Mouse (Mus musculus): Measurements from ENCODE around the gene 2010111I01Rik. TPM values are rescaled to one million over a fixed set of nuclear protein-coding genes. Genes with fewer than 3 reads are reported as not detected.

Gene 2010111I01Rik
- polyA plus RNA-seq, 1 experiment, result 84.5 TPM

GRCm38 (mm10) chr13:63241665-63242064 is 277.0 kb downstream of the 2010111I01Rik start:
- WGBS, result 19% methylated on average over 3 of the region's 3 CpGs

GRCm38 (mm10) chr13:63242401-63243192 is 277.9 kb downstream of the 2010111I01Rik start:
- TF ChIP-seq POLR2A (IDR thresholded peaks at IDR 0.05; ENCODE audit: low read depth, low read length) (no peak), CTCF (conservative IDR thresholded peaks at IDR 0.05; ENCODE audit: insufficient read depth, insufficient read length, low read depth, low read length) (no peak)
- H3K27ac ChIP-seq (ENCODE audit: insufficient read depth, low read depth, low read length), result peak overlapping the region; percentile 84
- peak; percentile 70 for DNase-seq
- peaks cover 1% of the 10 kb centered on the region; the same call in 1 of the 2 replicates for H3K36me3 ChIP-seq (ENCODE audit: control insufficient read depth, insufficient read depth, low read length)
- 16% methylated on average over 10 of the region's 10 CpGs for WGBS
- H3K4me1 ChIP-seq (ENCODE audit: control insufficient read depth, insufficient read depth, low read length), result peaks cover 28% of the 10 kb centered on the region
- peak overlapping the region; percentile 56 for H3K4me3 ChIP-seq (ENCODE audit: insufficient read depth, low read depth, low read length)
- no peaks in the 10 kb centered on the region for H3K27me3 ChIP-seq (replicated peaks; ENCODE audit: control insufficient read depth, insufficient read depth, low read length)

More at GRCm38 (mm10) chr13:63241665-63242064, 277.0 kb downstream of the 2010111I01Rik start:
- H3K27me3 ChIP-seq (replicated peaks; ENCODE audit: control insufficient read depth, insufficient read depth, low read length), result no peaks in the 10 kb centered on the region
- TF ChIP-seq CTCF (conservative IDR thresholded peaks at IDR 0.05; ENCODE audit: insufficient read depth, insufficient read length, low read depth, low read length) (no peak), POLR2A (IDR thresholded peaks at IDR 0.05; ENCODE audit: low read depth, low read length) (no peak)
- peaks cover 25% of the 10 kb centered on the region for H3K4me1 ChIP-seq (ENCODE audit: control insufficient read depth, insufficient read depth, low read length)
- no peak for DNase-seq
- H3K27ac ChIP-seq (ENCODE audit: insufficient read depth, low read depth, low read length), result peak overlapping the region; percentile 84
- peaks cover 1% of the 10 kb centered on the region; the same call in 1 of the 2 replicates for H3K36me3 ChIP-seq (ENCODE audit: control insufficient read depth, insufficient read depth, low read length)
- peak overlapping the region; percentile 56 for H3K4me3 ChIP-seq (ENCODE audit: insufficient read depth, low read depth, low read length)

- H3K4me3 ChIP-seq (ENCODE audit: insufficient read depth, low read depth, low read length), result peak overlapping the region; percentile 25
- 30% methylated on average over 5 of the region's 5 CpGs for WGBS
- DNase-seq, result peak; percentile 39
- peak overlapping the region; percentile 85 for H3K27ac ChIP-seq (ENCODE audit: insufficient read depth, low read depth, low read length)
- peaks cover 1% of the 10 kb centered on the region; the same call in 1 of the 2 replicates for H3K36me3 ChIP-seq (ENCODE audit: control insufficient read depth, insufficient read depth, low read length)
- H3K27me3 ChIP-seq (replicated peaks; ENCODE audit: control insufficient read depth, insufficient read depth, low read length), result no peaks in the 10 kb centered on the region
- peaks cover 32% of the 10 kb centered on the region for H3K4me1 ChIP-seq (ENCODE audit: control insufficient read depth, insufficient read depth, low read length)
- no peak for TF ChIP-seq POLR2A (IDR thresholded peaks at IDR 0.05; ENCODE audit: low read depth, low read length)
- TF ChIP-seq CTCF (conservative IDR thresholded peaks at IDR 0.05; ENCODE audit: insufficient read depth, insufficient read length, low read depth, low read length), result no peak
Observed at GRCm38 (mm10) chr13:63243586-63243985, 278.9 kb downstream of the 2010111I01Rik start.

- Histone ChIP-seq H3K4me3 (ENCODE audit: insufficient read depth, low read depth, low read length) (peak overlapping the region; percentile 42), H3K36me3 (ENCODE audit: control insufficient read depth, insufficient read depth, low read length) (peaks cover 1% of the 10 kb centered on the region; the same call in 1 of the 2 replicates), H3K27ac (ENCODE audit: insufficient read depth, low read depth, low read length) (peak overlapping the region; percentile 85), H3K4me1 (ENCODE audit: control insufficient read depth, insufficient read depth, low read length) (peaks cover 35% of the 10 kb centered on the region), H3K27me3 (replicated peaks; ENCODE audit: control insufficient read depth, insufficient read depth, low read length) (no peaks in the 10 kb centered on the region)
- peak; percentile 63 for DNase-seq
- 56% methylated on average over 3 of the region's 3 CpGs for WGBS
- TF ChIP-seq POLR2A (IDR thresholded peaks at IDR 0.05; ENCODE audit: low read depth, low read length) (no peak), CTCF (conservative IDR thresholded peaks at IDR 0.05; ENCODE audit: insufficient read depth, insufficient read length, low read depth, low read length) (no peak)
Observed at GRCm38 (mm10) chr13:63244425-63244824, 279.7 kb downstream of the 2010111I01Rik start.

- WGBS, result 19% methylated on average over 9 of the region's 9 CpGs
- TF ChIP-seq POLR2A (IDR thresholded peaks at IDR 0.05; ENCODE audit: low read depth, low read length) (no peak), CTCF (conservative IDR thresholded peaks at IDR 0.05; ENCODE audit: insufficient read depth, insufficient read length, low read depth, low read length) (no peak)
- peak overlapping the region; percentile 96 for H3K27ac ChIP-seq (ENCODE audit: insufficient read depth, low read depth, low read length)
- peaks cover 40% of the 10 kb centered on the region for H3K4me1 ChIP-seq (ENCODE audit: control insufficient read depth, insufficient read depth, low read length)
- H3K4me3 ChIP-seq (ENCODE audit: insufficient read depth, low read depth, low read length), result peak overlapping the region; percentile 23; the same call in 1 of the 2 replicates
- no peak for DNase-seq
- no peaks in the 10 kb centered on the region for H3K27me3 ChIP-seq (replicated peaks; ENCODE audit: control insufficient read depth, insufficient read depth, low read length)
- peaks cover 1% of the 10 kb centered on the region; the same call in 1 of the 2 replicates for H3K36me3 ChIP-seq (ENCODE audit: control insufficient read depth, insufficient read depth, low read length)
Observed at GRCm38 (mm10) chr13:63245218-63245617, 280.5 kb downstream of the 2010111I01Rik start.

- TF ChIP-seq CTCF (conservative IDR thresholded peaks at IDR 0.05; ENCODE audit: insufficient read depth, insufficient read length, low read depth, low read length) (no peak), POLR2A (IDR thresholded peaks at IDR 0.05; ENCODE audit: low read depth, low read length) (no peak)
- Histone ChIP-seq H3K4me1 (ENCODE audit: control insufficient read depth, insufficient read depth, low read length) (peaks cover 46% of the 10 kb centered on the region), H3K36me3 (ENCODE audit: control insufficient read depth, insufficient read depth, low read length) (peaks cover 1% of the 10 kb centered on the region; the same call in 1 of the 2 replicates), H3K27me3 (replicated peaks; ENCODE audit: control insufficient read depth, insufficient read depth, low read length) (no peaks in the 10 kb centered on the region), H3K27ac (ENCODE audit: insufficient read depth, low read depth, low read length) (peak overlapping the region; percentile 96), H3K4me3 (ENCODE audit: insufficient read depth, low read depth, low read length) (no peak overlapping the region; the same call in 1 of the 2 replicates)
- WGBS, result 30% methylated on average over 4 of the region's 4 CpGs
- DNase-seq, result peak; percentile 63
Observed at GRCm38 (mm10) chr13:63245812-63246211, 281.1 kb downstream of the 2010111I01Rik start.

Data from kidney, adult 2 months (tissue).